Mouse (Mus musculus): ENCODE results near the gene Vegfc. TPM values are rescaled to one million over a fixed set of nuclear protein-coding genes. Genes with fewer than 3 reads are reported as not detected.

The Vegfc gene
- polyA plus RNA-seq (2012; rRNA removed): 2.0 and 2.3 TPM in 2 replicates

GRCm38 (mm10) chr8:54077271-54078120, at the start of gene Vegfc:
Gene Vegfc, plus strand, starts transcription at chr8:54077606.
- H3K4me1 ChIP-seq (ENCODE audit: control insufficient read depth, insufficient read depth, low read length): 0 out of 2 replicates have a peak, but pooled peaks cover 3% of the 10 kb centered on the region
- DNase-seq: peak; percentile 65
- under 1% methylated on average over 73 of the region's 79 CpGs for WGBS
- peak within 1 kb of the TSS; percentile 97 for H3K27ac ChIP-seq (ENCODE audit: insufficient read depth, low read depth, low read length)
- no peaks in the 10 kb centered on the region for H3K36me3 ChIP-seq (ENCODE audit: control insufficient read depth, insufficient read depth, low read length)
- TF ChIP-seq CTCF (conservative IDR thresholded peaks at IDR 0.05; ENCODE audit: insufficient read depth, insufficient read length, low read depth, low read length) (no peak), POLR2A (IDR thresholded peaks at IDR 0.05; ENCODE audit: low read depth, low read length) (no peak)
- H3K4me3 ChIP-seq (ENCODE audit: insufficient read depth, low read depth, low read length): peak within 1 kb of the TSS; percentile 93
- no peaks in the 10 kb centered on the region for H3K27me3 ChIP-seq (replicated peaks; ENCODE audit: control insufficient read depth, insufficient read depth, low read length)

- no peak for TF ChIP-seq CTCF (conservative IDR thresholded peaks at IDR 0.05; ENCODE audit: insufficient read depth, insufficient read length, low read depth, low read length)
- no peak for TF ChIP-seq POLR2A (IDR thresholded peaks at IDR 0.05; ENCODE audit: low read depth, low read length)
- H3K4me3 ChIP-seq (ENCODE audit: insufficient read depth, low read depth, low read length): no peak overlapping the region
- H3K27me3 ChIP-seq (replicated peaks; ENCODE audit: control insufficient read depth, insufficient read depth, low read length): no peaks in the 10 kb centered on the region
- no peaks in the 10 kb centered on the region for H3K36me3 ChIP-seq (ENCODE audit: control insufficient read depth, insufficient read depth, low read length)
- 41% methylated on average over 1 of the region's 1 CpGs for WGBS
- DNase-seq: no peak
- H3K4me1 ChIP-seq (ENCODE audit: control insufficient read depth, insufficient read depth, low read length): no peaks in the 10 kb centered on the region
- no peak overlapping the region for H3K27ac ChIP-seq (ENCODE audit: insufficient read depth, low read depth, low read length)
These were observed 42.8 kb upstream of the Vegfc start for GRCm38 (mm10) chr8:54034584-54034983.

GRCm38 (mm10) chr8:54042601-54043000, 34.8 kb upstream of the Vegfc start:
- 13% methylated on average over 1 of the region's 1 CpGs for WGBS
- H3K4me1 ChIP-seq (ENCODE audit: control insufficient read depth, insufficient read depth, low read length): no peaks in the 10 kb centered on the region
- H3K4me3 ChIP-seq (ENCODE audit: insufficient read depth, low read depth, low read length): no peak overlapping the region
- TF ChIP-seq POLR2A (IDR thresholded peaks at IDR 0.05; ENCODE audit: low read depth, low read length): no peak
- TF ChIP-seq CTCF (conservative IDR thresholded peaks at IDR 0.05; ENCODE audit: insufficient read depth, insufficient read length, low read depth, low read length): no peak
- no peaks in the 10 kb centered on the region for H3K27me3 ChIP-seq (replicated peaks; ENCODE audit: control insufficient read depth, insufficient read depth, low read length)
- H3K36me3 ChIP-seq (ENCODE audit: control insufficient read depth, insufficient read depth, low read length): no peaks in the 10 kb centered on the region
- no peak overlapping the region for H3K27ac ChIP-seq (ENCODE audit: insufficient read depth, low read depth, low read length)
- no peak for DNase-seq

GRCm38 (mm10) chr8:54043468-54043867, 33.9 kb upstream of the Vegfc start:
- TF ChIP-seq POLR2A (IDR thresholded peaks at IDR 0.05; ENCODE audit: low read depth, low read length): no peak
- no peak for TF ChIP-seq CTCF (conservative IDR thresholded peaks at IDR 0.05; ENCODE audit: insufficient read depth, insufficient read length, low read depth, low read length)
- Histone ChIP-seq H3K36me3 (ENCODE audit: control insufficient read depth, insufficient read depth, low read length) (no peaks in the 10 kb centered on the region), H3K27ac (ENCODE audit: insufficient read depth, low read depth, low read length) (no peak overlapping the region), H3K4me1 (ENCODE audit: control insufficient read depth, insufficient read depth, low read length) (no peaks in the 10 kb centered on the region), H3K27me3 (replicated peaks; ENCODE audit: control insufficient read depth, insufficient read depth, low read length) (no peaks in the 10 kb centered on the region), H3K4me3 (ENCODE audit: insufficient read depth, low read depth, low read length) (no peak overlapping the region)
- DNase-seq: no peak
- 85% methylated on average over 1 of the region's 1 CpGs for WGBS

GRCm38 (mm10) chr8:54053210-54053609, 24.2 kb upstream of the Vegfc start:
- Histone ChIP-seq H3K27ac (ENCODE audit: insufficient read depth, low read depth, low read length) (no peak overlapping the region), H3K36me3 (ENCODE audit: control insufficient read depth, insufficient read depth, low read length) (no peaks in the 10 kb centered on the region), H3K4me1 (ENCODE audit: control insufficient read depth, insufficient read depth, low read length) (no peaks in the 10 kb centered on the region), H3K27me3 (replicated peaks; ENCODE audit: control insufficient read depth, insufficient read depth, low read length) (no peaks in the 10 kb centered on the region), H3K4me3 (ENCODE audit: insufficient read depth, low read depth, low read length) (no peak overlapping the region)
- TF ChIP-seq POLR2A (IDR thresholded peaks at IDR 0.05; ENCODE audit: low read depth, low read length) (no peak), CTCF (conservative IDR thresholded peaks at IDR 0.05; ENCODE audit: insufficient read depth, insufficient read length, low read depth, low read length) (no peak)
- no peak for DNase-seq
- WGBS: 54% methylated on average over 1 of the region's 1 CpGs

- 49% methylated on average over 4 of the region's 4 CpGs for WGBS
- H3K27me3 ChIP-seq (replicated peaks; ENCODE audit: control insufficient read depth, insufficient read depth, low read length): no peaks in the 10 kb centered on the region
- H3K4me1 ChIP-seq (ENCODE audit: control insufficient read depth, insufficient read depth, low read length): no peaks in the 10 kb centered on the region
- DNase-seq: no peak
- no peak overlapping the region for H3K27ac ChIP-seq (ENCODE audit: insufficient read depth, low read depth, low read length)
- H3K4me3 ChIP-seq (ENCODE audit: insufficient read depth, low read depth, low read length): no peak overlapping the region
- no peaks in the 10 kb centered on the region for H3K36me3 ChIP-seq (ENCODE audit: control insufficient read depth, insufficient read depth, low read length)
- no peak for TF ChIP-seq POLR2A (IDR thresholded peaks at IDR 0.05; ENCODE audit: low read depth, low read length)
- TF ChIP-seq CTCF (conservative IDR thresholded peaks at IDR 0.05; ENCODE audit: insufficient read depth, insufficient read length, low read depth, low read length): no peak
These were observed 11.9 kb upstream of the Vegfc start for GRCm38 (mm10) chr8:54065492-54065891.

GRCm38 (mm10) chr8:54076301-54076700, 1.1 kb upstream of the Vegfc start:
- 0 out of 2 replicates have a peak, but pooled peaks cover 3% of the 10 kb centered on the region for H3K4me1 ChIP-seq (ENCODE audit: control insufficient read depth, insufficient read depth, low read length)
- TF ChIP-seq POLR2A (IDR thresholded peaks at IDR 0.05; ENCODE audit: low read depth, low read length): no peak
- TF ChIP-seq CTCF (conservative IDR thresholded peaks at IDR 0.05; ENCODE audit: insufficient read depth, insufficient read length, low read depth, low read length): no peak
- H3K36me3 ChIP-seq (ENCODE audit: control insufficient read depth, insufficient read depth, low read length): no peaks in the 10 kb centered on the region
- DNase-seq: no peak
- no peak overlapping the region for H3K27ac ChIP-seq (ENCODE audit: insufficient read depth, low read depth, low read length)
- no peak overlapping the region for H3K4me3 ChIP-seq (ENCODE audit: insufficient read depth, low read depth, low read length)
- no peaks in the 10 kb centered on the region for H3K27me3 ChIP-seq (replicated peaks; ENCODE audit: control insufficient read depth, insufficient read depth, low read length)
- 92% methylated on average over 1 of the region's 1 CpGs for WGBS
